Mouse (Mus musculus): ENCODE measurements around the gene Nav2. TPM values are rescaled to one million over a fixed set of nuclear protein-coding genes. Genes with fewer than 3 reads are reported as not detected.

The Nav2 gene
- polyA plus RNA-seq, 1 experiment from 2014 or later: 2.2 TPM

- Histone ChIP-seq H3K27ac (replicated peaks) (peak overlapping the region; percentile 35), H3K27me3 (no peaks in the 10 kb centered on the region; the same call in 1 of the 2 replicates), H3K9ac (no peak overlapping the region), H3K4me3 (replicated peaks) (no peak overlapping the region), H3K4me2 (no peak overlapping the region), H3K9me3 (replicated peaks) (no peaks in the 10 kb centered on the region), H3K36me3 (replicated peaks) (no peaks in the 10 kb centered on the region), H3K4me1 (replicated peaks) (peaks cover 53% of the 10 kb centered on the region)
- no peak for ATAC-seq (ENCODE audit: insufficient read depth)
- 65% methylated on average over 15 of the region's 15 CpGs for WGBS (ENCODE audit: insufficient replicate concordance)
Observed at GRCm38 (mm10) chr7:49318183-49318897, 409.8 kb downstream of the Nav2 start.

GRCm38 (mm10) chr7:49318898-49319293 lies 410.4 kb downstream of the Nav2 start:
- Histone ChIP-seq H3K27me3 (no peaks in the 10 kb centered on the region), H3K4me3 (replicated peaks) (no peak overlapping the region), H3K36me3 (replicated peaks) (no peaks in the 10 kb centered on the region), H3K4me1 (replicated peaks) (peaks cover 55% of the 10 kb centered on the region), H3K4me2 (no peak overlapping the region), H3K9me3 (replicated peaks) (no peaks in the 10 kb centered on the region), H3K9ac (no peak overlapping the region), H3K27ac (replicated peaks) (peak overlapping the region; percentile 95; the same call in 1 of the 2 replicates)
- 81% methylated on average over 8 of the region's 8 CpGs for WGBS (ENCODE audit: insufficient replicate concordance)
- no peak for ATAC-seq (ENCODE audit: insufficient read depth)

GRCm38 (mm10) chr7:49319981-49320380 lies 411.5 kb downstream of the Nav2 start:
- peaks cover 55% of the 10 kb centered on the region for H3K4me1 ChIP-seq (replicated peaks)
- H3K4me2 ChIP-seq: peak overlapping the region; percentile 36
- ATAC-seq (ENCODE audit: insufficient read depth): peak; percentile 66
- H3K9ac ChIP-seq: no peak overlapping the region
- no peak overlapping the region for H3K4me3 ChIP-seq (replicated peaks)
- 24% methylated on average over 1 of the region's 1 CpGs for WGBS (ENCODE audit: insufficient replicate concordance)
- no peaks in the 10 kb centered on the region for H3K36me3 ChIP-seq (replicated peaks)
- H3K27ac ChIP-seq (replicated peaks): peak overlapping the region; percentile 95
- no peaks in the 10 kb centered on the region for H3K27me3 ChIP-seq
- no peaks in the 10 kb centered on the region for H3K9me3 ChIP-seq (replicated peaks)

GRCm38 (mm10) chr7:49321124-49321531 lies 412.6 kb downstream of the Nav2 start:
- peak; percentile 84 for ATAC-seq (ENCODE audit: insufficient read depth)
- WGBS (ENCODE audit: insufficient replicate concordance): 21% methylated on average over 8 of the region's 8 CpGs
- peaks cover 62% of the 10 kb centered on the region for H3K4me1 ChIP-seq (replicated peaks)

GRCm38 (mm10) chr7:49322179-49322578 lies 413.7 kb downstream of the Nav2 start:
- peak overlapping the region; percentile 95 for H3K27ac ChIP-seq (replicated peaks)
- H3K4me1 ChIP-seq (replicated peaks): peaks cover 72% of the 10 kb centered on the region
- peak overlapping the region; percentile 41 for H3K9ac ChIP-seq
- H3K9me3 ChIP-seq (replicated peaks): no peaks in the 10 kb centered on the region
- WGBS (ENCODE audit: insufficient replicate concordance): 26% methylated on average over 2 of the region's 2 CpGs
- no peaks in the 10 kb centered on the region for H3K27me3 ChIP-seq
- H3K36me3 ChIP-seq (replicated peaks): no peaks in the 10 kb centered on the region
- ATAC-seq (ENCODE audit: insufficient read depth): peak; percentile 64
- no peak overlapping the region for H3K4me3 ChIP-seq (replicated peaks)
- peak overlapping the region; percentile 60 for H3K4me2 ChIP-seq

More at GRCm38 (mm10) chr7:49321124-49321531, 412.6 kb downstream of the Nav2 start:
- H3K9me3 ChIP-seq (replicated peaks): no peaks in the 10 kb centered on the region
- peak overlapping the region; percentile 60 for H3K4me2 ChIP-seq
- H3K27ac ChIP-seq (replicated peaks): peak overlapping the region; percentile 95
- no peaks in the 10 kb centered on the region for H3K27me3 ChIP-seq
- H3K9ac ChIP-seq: peak overlapping the region; percentile 58
- H3K36me3 ChIP-seq (replicated peaks): no peaks in the 10 kb centered on the region
- H3K4me3 ChIP-seq (replicated peaks): 0 out of 2 replicates have a peak overlapping the region, but pooled peaks have one; percentile 4

GRCm38 (mm10) chr7:49324575-49324974 lies 416.1 kb downstream of the Nav2 start:
- Histone ChIP-seq H3K4me1 (replicated peaks) (peaks cover 64% of the 10 kb centered on the region), H3K9me3 (replicated peaks) (no peaks in the 10 kb centered on the region), H3K36me3 (replicated peaks) (no peaks in the 10 kb centered on the region), H3K27me3 (no peaks in the 10 kb centered on the region), H3K4me2 (no peak overlapping the region), H3K27ac (replicated peaks) (no peak overlapping the region), H3K4me3 (replicated peaks) (no peak overlapping the region), H3K9ac (no peak overlapping the region)
- 81% methylated on average over 2 of the region's 2 CpGs for WGBS (ENCODE audit: insufficient replicate concordance)
- ATAC-seq (ENCODE audit: insufficient read depth): no peak

GRCm38 (mm10) chr7:49326136-49326722 lies 417.7 kb downstream of the Nav2 start:
- H3K4me3 ChIP-seq (replicated peaks): no peak overlapping the region
- H3K9me3 ChIP-seq (replicated peaks): no peaks in the 10 kb centered on the region
- no peaks in the 10 kb centered on the region for H3K27me3 ChIP-seq
- H3K4me1 ChIP-seq (replicated peaks): peaks cover 48% of the 10 kb centered on the region
- no peaks in the 10 kb centered on the region for H3K36me3 ChIP-seq (replicated peaks)
- H3K9ac ChIP-seq: peak overlapping the region; percentile 13; the same call in 1 of the 2 replicates
- no peak for ATAC-seq (ENCODE audit: insufficient read depth)
- 54% methylated on average over 5 of the region's 5 CpGs for WGBS (ENCODE audit: insufficient replicate concordance)
- H3K27ac ChIP-seq (replicated peaks): peak overlapping the region; percentile 82
- H3K4me2 ChIP-seq: peak overlapping the region; percentile 31; the same call in 1 of the 2 replicates

GRCm38 (mm10) chr7:49326967-49327742 lies 418.6 kb downstream of the Nav2 start:
- Histone ChIP-seq H3K27ac (replicated peaks) (peak overlapping the region; percentile 82), H3K9ac (no peak overlapping the region; the same call in 1 of the 2 replicates), H3K9me3 (replicated peaks) (no peaks in the 10 kb centered on the region), H3K4me2 (peak overlapping the region; percentile 31), H3K36me3 (replicated peaks) (no peaks in the 10 kb centered on the region), H3K4me1 (replicated peaks) (peaks cover 39% of the 10 kb centered on the region), H3K4me3 (replicated peaks) (no peak overlapping the region), H3K27me3 (no peaks in the 10 kb centered on the region)
- WGBS (ENCODE audit: insufficient replicate concordance): 34% methylated on average over 9 of the region's 9 CpGs
- peak; percentile 86 for ATAC-seq (ENCODE audit: insufficient read depth)

GRCm38 (mm10) chr7:49330181-49330580 lies 421.7 kb downstream of the Nav2 start:
- H3K9ac ChIP-seq: no peak overlapping the region
- 61% methylated on average over 4 of the region's 4 CpGs for whole genome bisulfite sequencing (ENCODE audit: insufficient replicate concordance)
- no peak overlapping the region for H3K4me2 ChIP-seq
- H3K4me3 ChIP-seq (replicated peaks): no peak overlapping the region
- peaks cover 25% of the 10 kb centered on the region for H3K4me1 ChIP-seq (replicated peaks)
- no peak overlapping the region for H3K27ac ChIP-seq (replicated peaks)
- no peaks in the 10 kb centered on the region for H3K9me3 ChIP-seq (replicated peaks)
- no peaks in the 10 kb centered on the region for H3K36me3 ChIP-seq (replicated peaks)
- H3K27me3 ChIP-seq: no peaks in the 10 kb centered on the region
- no peak for ATAC-seq (ENCODE audit: insufficient read depth)

GRCm38 (mm10) chr7:49331939-49332338 lies 423.4 kb downstream of the Nav2 start:
- ATAC-seq (ENCODE audit: insufficient read depth): no peak
- no peaks in the 10 kb centered on the region for H3K36me3 ChIP-seq (replicated peaks)
- H3K27ac ChIP-seq (replicated peaks): no peak overlapping the region; the same call in 1 of the 2 replicates
- H3K4me1 ChIP-seq (replicated peaks): peaks cover 10% of the 10 kb centered on the region
- H3K4me2 ChIP-seq: no peak overlapping the region
- H3K9me3 ChIP-seq (replicated peaks): no peaks in the 10 kb centered on the region
- H3K4me3 ChIP-seq (replicated peaks): no peak overlapping the region
- no peaks in the 10 kb centered on the region for H3K27me3 ChIP-seq
- H3K9ac ChIP-seq: no peak overlapping the region
- 53% methylated on average over 4 of the region's 4 CpGs for WGBS (ENCODE audit: insufficient replicate concordance)

GRCm38 (mm10) chr7:49332644-49333043 lies 424.1 kb downstream of the Nav2 start:
- no peak overlapping the region for H3K27ac ChIP-seq (replicated peaks)
- H3K4me3 ChIP-seq (replicated peaks): no peak overlapping the region
- peaks cover 3% of the 10 kb centered on the region for H3K4me1 ChIP-seq (replicated peaks)
- H3K9ac ChIP-seq: no peak overlapping the region
- H3K27me3 ChIP-seq: no peaks in the 10 kb centered on the region
- H3K9me3 ChIP-seq (replicated peaks): no peaks in the 10 kb centered on the region
- no peak overlapping the region for H3K4me2 ChIP-seq
- WGBS (ENCODE audit: insufficient replicate concordance): 66% methylated on average over 7 of the region's 7 CpGs
- no peak for ATAC-seq (ENCODE audit: insufficient read depth)
- no peaks in the 10 kb centered on the region for H3K36me3 ChIP-seq (replicated peaks)
